Mouse (Mus musculus): ENCODE measurements around the gene Vdr. TPM values are rescaled to one million over a fixed set of nuclear protein-coding genes. Genes with fewer than 3 reads are reported as not detected.

Vdr gene
- polyA plus RNA-seq, 1 experiment from 2014 or later: 0.97 TPM

Other genes starting within 250 kb of the Vdr start
- 34.3 and 38.0 TPM in 2 replicates for gene Rpap3, start 204.8 kb downstream of the Vdr start, polyA plus RNA-seq (2016; fragmentation: Nextera tagmentation; extraction: Ambion mirVana)
- gene Endou, start 179.3 kb downstream of the Vdr start, polyA plus RNA-seq (2016; fragmentation: Nextera tagmentation; extraction: Ambion mirVana): 0.09 and 0.33 TPM in 2 replicates
- 10.5 and 10.8 TPM in 2 replicates for gene Rapgef3, start 142.7 kb downstream of the Vdr start, polyA plus RNA-seq (2016; fragmentation: Nextera tagmentation; extraction: Ambion mirVana)
- gene Slc48a1, start 132.1 kb downstream of the Vdr start, polyA plus RNA-seq (2016; fragmentation: Nextera tagmentation; extraction: Ambion mirVana): 29.4 and 32.6 TPM in 2 replicates
- gene Hdac7, start 66.1 kb downstream of the Vdr start, polyA plus RNA-seq (2016; fragmentation: Nextera tagmentation; extraction: Ambion mirVana): 33.5 and 38.8 TPM in 2 replicates
- 35.9 and 37.6 TPM in 2 replicates for gene Tmem106c, start 53.6 kb upstream of the Vdr start, polyA plus RNA-seq (2016; fragmentation: Nextera tagmentation; extraction: Ambion mirVana)
- gene Col2a1, start 94.1 kb upstream of the Vdr start, polyA plus RNA-seq (2016; fragmentation: Nextera tagmentation; extraction: Ambion mirVana): 377 and 433 TPM in 2 replicates
- 49.6 and 50.5 TPM in 2 replicates for gene Pfkm, start 182.0 kb upstream of the Vdr start, polyA plus RNA-seq (2016; fragmentation: Nextera tagmentation; extraction: Ambion mirVana)
- gene Senp1, start 183.1 kb upstream of the Vdr start, polyA plus RNA-seq (2016; fragmentation: Nextera tagmentation; extraction: Ambion mirVana): 41.8 and 45.6 TPM in 2 replicates

All from embryonic facial prominence, embryonic 12.5 days (tissue).